Mouse (Mus musculus) right cerebral cortex, postnatal 25 days (tissue): ENCODE data around the gene Tnfrsf13c.
"Not testable (repeated sequence)": the region's sequence is repeated elsewhere in the genome, so short reads cannot be mapped to it uniquely, and the experiment has no call there.

Experiments
- DNase-seq: peaks from one replicate; pipeline ENCODE4 v3.0.0; 2022

The Tnfrsf13c gene

DNA sequence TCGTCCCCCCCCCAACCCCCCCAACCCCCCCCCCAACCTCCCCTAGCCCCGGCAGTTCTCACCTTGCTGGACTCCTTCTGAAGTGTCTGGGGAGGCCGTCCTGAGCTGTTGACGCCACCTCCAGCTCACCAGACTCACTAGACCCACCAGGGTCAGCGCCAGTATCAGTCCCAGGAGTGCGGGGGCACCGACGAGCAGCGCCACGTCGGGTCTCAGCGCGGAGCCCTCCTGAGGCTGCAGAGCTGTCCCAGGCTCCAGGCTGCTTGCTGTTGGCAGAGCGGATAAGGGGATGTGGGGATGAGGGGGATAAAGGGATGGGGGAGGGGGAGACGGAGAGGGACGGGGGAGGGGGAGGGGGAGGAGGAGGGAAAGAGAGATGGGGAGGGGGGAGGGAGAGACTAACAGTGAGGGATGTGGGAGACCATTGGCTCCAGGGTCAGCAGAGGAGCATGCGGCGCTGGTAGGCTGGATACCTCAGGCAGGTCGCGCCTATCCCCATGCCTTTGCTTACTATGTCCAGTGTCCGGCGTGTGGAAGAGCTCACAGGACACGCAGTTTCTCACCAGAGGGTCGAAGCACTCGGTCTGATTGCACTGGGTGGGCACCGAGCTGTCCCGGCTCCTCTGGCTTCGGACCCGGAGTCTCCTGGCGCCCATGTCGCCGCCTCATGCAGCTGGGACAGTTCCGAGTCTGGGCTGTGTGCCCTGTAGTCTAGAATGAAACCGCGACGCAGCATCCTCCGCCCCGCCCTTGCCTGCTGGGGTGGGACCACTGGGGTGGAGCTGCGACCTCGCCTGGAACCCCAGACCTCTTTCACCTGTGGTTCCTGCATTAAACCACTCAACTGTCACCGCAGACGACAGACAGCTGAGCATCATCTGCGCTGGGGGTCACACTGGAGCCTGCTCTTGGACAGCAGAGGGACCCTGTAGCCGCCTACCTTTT is at the start of gene Tnfrsf13c:
Gene Tnfrsf13c (minus strand): TSS at position 713 of the 945 bp plus-strand sequence.
- DNase-seq: no peak

- DNase-seq: no peak
Observed at GRCm38 (mm10) chr15:82272295-82272694, 48.1 kb upstream of the Tnfrsf13c start.

- DNase-seq: peak; percentile 70
Observed at GRCm38 (mm10) chr15:82271201-82271600, 47.0 kb upstream of the Tnfrsf13c start.

GRCm38 (mm10) chr15:82268783-82269182 is 44.6 kb upstream of the Tnfrsf13c start:
- DNase-seq: no peak

- DNase-seq: peak; percentile 31
Observed at GRCm38 (mm10) chr15:82268185-82268584, 44.0 kb upstream of the Tnfrsf13c start.

DNA sequence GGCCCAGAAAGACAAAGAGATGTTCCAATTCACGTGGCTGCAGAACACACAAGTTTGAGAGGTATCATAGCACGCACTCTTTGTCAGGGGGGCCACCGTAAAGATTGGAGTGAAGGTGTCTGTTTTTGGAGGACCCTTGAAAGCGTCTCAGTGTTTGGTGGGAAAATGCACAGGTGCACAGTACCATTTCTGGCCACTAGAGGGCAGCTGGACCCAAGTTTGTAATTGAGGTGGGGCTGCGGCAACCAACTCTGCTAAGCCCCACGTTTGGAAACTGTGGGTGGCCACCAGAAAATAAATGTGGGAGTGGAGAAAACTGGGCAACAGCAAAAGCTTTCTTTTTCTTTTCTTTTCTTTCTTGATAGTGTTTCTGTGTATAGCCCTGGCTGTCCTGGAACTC is 42.2 kb upstream of the Tnfrsf13c start:
- peak; percentile 51 for DNase-seq

DNA sequence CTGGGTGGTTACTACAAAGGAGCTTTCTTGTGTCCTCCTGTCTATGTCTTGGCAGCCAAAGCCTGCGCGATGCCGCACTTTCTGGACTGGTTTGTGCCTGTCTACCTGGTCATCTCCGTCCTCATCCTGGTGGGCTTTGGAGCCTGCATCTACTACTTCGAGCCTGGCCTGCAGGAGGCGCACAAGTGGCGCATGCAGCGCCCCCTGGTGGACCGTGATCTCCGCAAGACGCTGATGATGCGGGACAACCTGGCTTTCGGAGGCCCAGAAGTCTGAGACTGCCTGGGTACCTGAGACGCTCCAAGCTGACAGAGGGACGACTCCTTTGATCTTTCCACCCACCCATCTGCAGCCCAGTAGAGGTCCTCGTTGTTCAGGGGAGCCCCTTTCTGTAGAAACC is 35.3 kb upstream of the Tnfrsf13c start:
- DNase-seq: peak; percentile 58

GRCm38 (mm10) chr15:82255944-82256383 is 31.8 kb upstream of the Tnfrsf13c start:
- peak; percentile 83 for DNase-seq

DNA sequence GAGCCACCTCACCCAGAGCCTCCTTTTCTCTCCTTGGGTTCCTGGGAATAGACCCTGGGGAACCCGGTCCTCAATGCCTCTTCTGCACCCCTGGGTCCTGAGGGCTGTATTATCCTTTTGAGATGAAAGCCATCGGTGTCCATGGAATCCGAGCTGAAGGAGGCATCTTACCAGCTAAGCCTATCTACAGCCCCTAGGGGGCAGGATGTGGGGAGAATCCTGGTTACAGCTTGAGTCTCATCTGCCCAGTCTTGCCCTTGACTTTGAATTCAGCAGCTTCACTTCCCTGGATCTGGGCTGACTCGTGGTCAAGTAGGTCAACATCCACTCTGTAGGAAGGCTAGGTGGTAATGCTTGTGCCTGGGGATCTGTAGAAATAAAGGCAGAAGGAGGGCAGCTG is 31.1 kb upstream of the Tnfrsf13c start:
- no peak for DNase-seq

- no peak for DNase-seq
Observed at GRCm38 (mm10) chr15:82252097-82252496, 27.9 kb upstream of the Tnfrsf13c start, which contains the start of gene 1500009C09Rik. Gene 1500009C09Rik, plus strand, starts transcription at chr15:82252397.

- DNase-seq: no peak
Observed at GRCm38 (mm10) chr15:82251579-82251978, 27.4 kb upstream of the Tnfrsf13c start.

- DNase-seq: no peak
Observed at GRCm38 (mm10) chr15:82247131-82247776, 23.1 kb upstream of the Tnfrsf13c start.

DNA sequence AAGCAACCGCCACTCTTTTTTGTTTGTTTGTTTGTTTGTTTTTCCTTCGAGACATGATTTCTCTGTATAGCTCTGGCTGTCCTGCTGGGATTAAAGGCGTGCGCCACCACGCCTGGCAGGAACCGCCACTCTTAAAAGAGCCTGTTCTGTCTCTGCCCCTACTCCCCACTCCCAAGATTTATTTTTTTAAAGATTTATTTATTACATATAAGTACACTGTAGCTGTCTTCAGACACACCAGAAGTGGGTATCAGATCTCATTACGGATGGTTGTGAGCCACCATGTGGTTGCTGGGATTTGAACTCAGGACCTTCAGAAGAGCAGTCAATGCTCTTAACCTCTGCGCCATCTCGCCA is 20.6 kb upstream of the Tnfrsf13c start:
- DNase-seq: not testable (repeated sequence)

- peak; percentile 93 for DNase-seq
Observed at GRCm38 (mm10) chr15:82244115-82244804, 20.1 kb upstream of the Tnfrsf13c start, which contains the start of gene Cenpm. Gene Cenpm, minus strand, starts transcription at chr15:82244748.

GRCm38 (mm10) chr15:82243742-82244114 is 19.6 kb upstream of the Tnfrsf13c start:
- no peak for DNase-seq

DNA sequence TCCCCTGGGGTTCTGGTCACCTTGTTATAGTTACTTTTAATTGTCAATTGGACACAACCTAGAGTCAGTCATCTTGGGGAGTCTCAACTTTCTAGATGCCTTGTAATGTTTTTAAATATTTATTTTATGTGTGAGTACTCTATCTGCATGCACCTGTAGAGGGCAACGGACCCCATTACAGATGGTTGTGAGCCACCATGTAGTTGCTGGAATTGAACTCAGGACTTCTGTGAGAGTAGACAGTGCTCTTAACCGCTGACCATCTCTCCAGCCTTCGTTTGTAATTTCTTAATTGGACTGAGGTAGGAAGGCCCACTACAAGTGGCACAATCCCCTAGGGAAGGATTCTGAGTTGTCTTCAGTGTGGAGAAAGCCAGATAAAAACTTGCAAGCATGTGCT is 19.1 kb upstream of the Tnfrsf13c start:
- DNase-seq: no peak

DNA sequence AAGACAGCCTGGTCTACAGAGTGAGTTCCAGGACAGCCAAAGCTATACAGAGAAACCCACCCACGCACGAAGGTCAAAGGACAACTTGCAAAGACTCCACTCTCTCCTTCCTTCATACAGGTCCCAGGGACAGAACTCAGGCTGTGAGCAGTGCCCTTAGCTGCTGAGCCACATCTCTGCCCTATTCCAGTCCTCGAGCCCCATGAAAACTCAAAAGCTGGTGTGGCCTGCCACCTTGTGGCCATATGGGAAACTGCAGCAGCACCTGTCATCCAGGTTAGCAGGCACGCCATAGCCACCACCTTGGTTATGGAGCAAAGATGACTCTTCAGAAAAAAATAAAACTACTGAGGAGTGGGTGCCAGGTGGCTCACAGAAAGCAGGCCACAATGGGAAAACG is 12.4 kb upstream of the Tnfrsf13c start:
- DNase-seq: peak; percentile 79

DNA sequence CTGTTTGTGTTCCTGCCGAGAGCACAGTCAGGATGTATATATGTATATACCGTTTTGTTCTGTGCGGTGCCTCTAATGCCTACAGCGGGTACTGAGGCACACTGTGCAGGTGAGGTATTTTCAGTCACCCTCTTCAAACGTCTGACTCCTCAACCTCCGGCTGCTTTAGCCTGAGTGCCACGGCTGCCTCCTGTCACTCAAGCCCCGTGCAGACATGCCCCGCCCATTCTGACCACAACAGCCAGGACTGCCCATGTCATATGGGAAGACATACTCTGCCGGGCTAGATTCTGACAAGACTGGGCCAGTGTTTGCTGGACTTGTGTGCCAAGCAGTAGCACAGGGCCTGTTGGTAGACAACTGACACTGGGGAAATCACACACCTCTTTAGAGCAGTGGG is 11.5 kb upstream of the Tnfrsf13c start:
- no peak for DNase-seq

DNA sequence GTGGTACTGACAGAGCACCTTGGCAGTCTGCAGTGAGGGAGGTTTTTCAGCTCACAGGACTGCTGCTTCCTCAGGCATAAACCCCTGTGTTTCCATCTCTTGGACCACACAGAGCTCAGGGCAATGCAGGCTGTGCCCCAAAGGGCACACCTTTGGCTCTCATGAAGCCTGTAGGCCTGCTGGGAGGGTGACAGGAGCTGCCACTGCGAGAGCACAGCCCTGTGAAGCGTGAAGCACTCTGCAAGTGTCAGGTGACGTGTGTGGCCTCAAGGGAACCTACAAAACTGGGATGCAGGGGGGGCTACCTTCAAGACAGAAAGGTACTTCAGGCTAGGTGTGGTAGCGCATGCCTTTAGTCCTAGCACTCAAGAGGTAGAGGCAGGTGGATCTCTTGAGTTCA is 8.5 kb upstream of the Tnfrsf13c start:
- no peak for DNase-seq

GRCm38 (mm10) chr15:82231591-82232378 is 7.6 kb upstream of the Tnfrsf13c start:
- DNase-seq: peak; percentile 44

DNA sequence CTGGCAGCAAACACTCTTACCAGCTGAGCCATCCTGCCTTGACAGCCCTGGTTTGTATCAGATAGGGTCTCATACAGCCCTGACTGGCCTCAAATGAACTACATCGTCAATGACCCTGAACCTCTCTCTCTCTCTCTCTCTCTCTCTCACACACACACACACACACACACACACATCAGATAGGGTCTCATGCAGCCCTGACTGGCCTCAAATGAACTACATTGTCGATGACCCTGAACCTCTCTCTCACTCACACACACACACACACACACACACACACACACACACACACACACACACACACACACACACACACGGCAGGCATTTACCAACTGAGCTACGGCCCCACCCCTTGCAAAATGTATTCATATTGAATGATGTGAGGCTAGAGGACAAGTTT is 6.9 kb upstream of the Tnfrsf13c start:
- DNase-seq: no peak

GRCm38 (mm10) chr15:82230098-82230611 is 6.0 kb upstream of the Tnfrsf13c start:
- no peak for DNase-seq
